Mouse (Mus musculus) liver, embryonic 16.5 days (tissue): ENCODE measurements around the gene Fcho1. TPM values are rescaled to one million over a fixed set of nuclear protein-coding genes. Genes with fewer than 3 reads are reported as not detected.

ENCODE experiments used
- ATAC-seq: fragments of 200-750 bp; cut with Nextera tagmentation; 2 replicates; pipeline ENCODE4 v1.8.0; 2017; ENCODE audit warnings: low read depth, mild to moderate bottlenecking, moderate number of reproducible peaks, moderate library complexity
- H3K27ac ChIP-seq: fragments of 300-500 bp; sonication (generic); 2 replicates; pipeline ENCODE4 v1.5.1; 2014; ENCODE audit warnings: mild to moderate bottlenecking, low read length
- H3K27me3 ChIP-seq: fragments of 300-500 bp; sonication (generic); 2 replicates; pipeline ENCODE4 v1.6.1; 2014; ENCODE audit warnings: low read depth, low read length, mixed read lengths; ENCODE audit not compliant: control insufficient read depth, insufficient read depth
- H3K36me3 ChIP-seq: fragments of 300-500 bp; sonication (generic); 2 replicates; pipeline ENCODE4 v1.6.1; 2014; ENCODE audit warnings: mild to moderate bottlenecking; ENCODE audit not compliant: control insufficient read depth, insufficient read depth
- H3K4me1 ChIP-seq: fragments of 300-500 bp; sonication (generic); 2 replicates; pipeline ENCODE4 v1.6.1; 2014; ENCODE audit warnings: low read depth, low read length, mixed read lengths; ENCODE audit not compliant: control insufficient read depth
- H3K4me2 ChIP-seq: fragments of 300-500 bp; sonication (generic); 2 replicates; pipeline ENCODE4 v1.6.1; 2014; ENCODE audit warnings: low read depth, low read length, mixed read lengths
- H3K4me3 ChIP-seq: fragments of 300-500 bp; sonication (generic); 2 replicates; pipeline ENCODE4 v1.5.1; 2014; ENCODE audit warnings: low read depth, mild to moderate bottlenecking, low read length
- H3K9ac ChIP-seq: fragments of 300-500 bp; sonication (generic); 2 replicates; pipeline ENCODE4 v1.6.1; 2014; ENCODE audit warnings: low read depth, low read length
- H3K9me3 ChIP-seq: fragments of 300-500 bp; sonication (generic); replicated peaks from 2 replicates; pipeline ENCODE4 v1.6.1; 2016; ENCODE audit warnings: low read length; ENCODE audit not compliant: control insufficient read depth
- WGBS: fragments of 180-500 bp; shearing (Covaris S2); extraction: QIAGEN DNeasy Blood & Tissue Kit; methylation state at CpG from one replicate; pipeline ENCODE4 v1.1.7; 2014; ENCODE audit not compliant: insufficient replicate concordance; 5-methylcytosine and 5-hydroxymethylcytosine counted together
- polyA plus RNA-seq: library from polyadenylated mRNA; unstranded; fragments of >200 nt; fragmentation: Nextera tagmentation; extraction: Ambion mirVana; gene quantifications from 2 replicates; pipeline ENCODE4 v1.2.1, GENCODE M21; 2015

Fcho1 gene
- polyA plus RNA-seq, 1 experiment from 2014 or later, result 24.5 TPM

DNA sequence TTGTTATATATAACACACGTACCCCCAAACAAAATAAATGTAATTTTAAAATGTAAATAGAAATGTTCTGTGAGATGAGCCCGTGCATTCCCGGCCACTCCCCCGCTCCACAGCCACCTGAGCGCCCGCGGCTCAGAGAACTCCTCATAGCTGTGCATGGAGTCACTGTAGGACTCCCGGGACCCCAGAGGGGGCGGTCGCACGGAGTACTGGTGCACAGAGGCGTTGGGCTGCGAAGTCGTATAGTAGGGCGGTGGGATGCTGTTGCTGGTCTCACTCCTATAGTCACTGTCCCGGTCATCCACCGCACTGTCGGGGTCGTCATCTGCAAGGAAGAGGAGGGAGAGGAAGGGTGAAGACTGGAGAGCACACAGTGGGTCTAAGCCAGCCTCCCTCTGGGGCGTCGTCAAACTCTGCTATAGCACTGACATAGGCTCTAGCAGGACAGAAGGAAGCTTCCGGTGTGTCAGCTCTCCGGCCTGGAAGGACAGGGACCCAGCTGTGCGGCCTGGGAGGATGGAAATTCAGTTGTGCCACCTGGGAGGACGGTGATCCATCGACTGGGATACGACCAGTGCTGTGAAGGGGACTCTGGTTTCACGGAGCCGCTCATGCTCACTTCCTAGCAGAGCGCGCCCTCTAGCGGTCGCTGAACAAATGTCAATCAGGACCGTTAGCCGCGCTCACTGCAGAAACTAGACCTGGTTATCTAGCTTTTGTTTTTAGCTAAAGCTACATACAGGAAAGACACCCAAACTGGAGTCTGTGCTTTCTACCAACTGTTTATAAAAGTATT lies 65.0 kb downstream of the Fcho1 start:
- no peak overlapping the region for H3K4me2 ChIP-seq
- WGBS, result 12% methylated on average over 36 of the region's 36 CpGs
- ATAC-seq, result peak; percentile 40

DNA sequence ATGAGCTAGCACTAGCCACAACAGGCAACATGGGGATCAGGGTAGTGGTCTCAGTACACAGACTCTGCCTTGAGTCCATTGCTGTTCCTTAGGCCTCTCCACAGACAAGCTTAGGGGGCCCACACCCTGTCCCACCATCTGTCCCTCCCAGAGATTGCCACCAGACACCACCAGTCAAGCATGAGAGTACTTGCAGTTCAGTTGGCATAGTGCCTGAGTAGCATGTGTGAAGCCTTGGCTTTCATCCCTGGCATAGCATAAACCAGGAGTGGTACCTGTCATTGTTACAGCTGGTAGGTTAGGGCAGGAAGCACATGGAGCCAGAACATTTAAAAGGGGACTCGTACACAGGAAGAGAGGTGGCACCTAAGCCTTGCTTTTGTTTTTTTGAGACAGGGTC lies 65.8 kb downstream of the Fcho1 start:
- Histone ChIP-seq H3K4me1 (peaks cover under 1% of the 10 kb centered on the region), H3K4me2 (no peak overlapping the region), H3K36me3 (no peaks in the 10 kb centered on the region), H3K27me3 (peaks cover 43% of the 10 kb centered on the region), H3K9me3 (no peaks in the 10 kb centered on the region), H3K9ac (no peak overlapping the region), H3K27ac (no peak overlapping the region), H3K4me3 (no peak overlapping the region)
- no peak for ATAC-seq
- 31% methylated on average over 1 of the region's 1 CpGs for WGBS

More for the DNA sequence above, 65.0 kb downstream of the Fcho1 start:
- Histone ChIP-seq H3K4me3 (no peak overlapping the region), H3K9ac (no peak overlapping the region), H3K27ac (no peak overlapping the region), H3K36me3 (no peaks in the 10 kb centered on the region), H3K27me3 (peaks cover 36% of the 10 kb centered on the region), H3K9me3 (no peaks in the 10 kb centered on the region), H3K4me1 (peaks cover 5% of the 10 kb centered on the region)

DNA sequence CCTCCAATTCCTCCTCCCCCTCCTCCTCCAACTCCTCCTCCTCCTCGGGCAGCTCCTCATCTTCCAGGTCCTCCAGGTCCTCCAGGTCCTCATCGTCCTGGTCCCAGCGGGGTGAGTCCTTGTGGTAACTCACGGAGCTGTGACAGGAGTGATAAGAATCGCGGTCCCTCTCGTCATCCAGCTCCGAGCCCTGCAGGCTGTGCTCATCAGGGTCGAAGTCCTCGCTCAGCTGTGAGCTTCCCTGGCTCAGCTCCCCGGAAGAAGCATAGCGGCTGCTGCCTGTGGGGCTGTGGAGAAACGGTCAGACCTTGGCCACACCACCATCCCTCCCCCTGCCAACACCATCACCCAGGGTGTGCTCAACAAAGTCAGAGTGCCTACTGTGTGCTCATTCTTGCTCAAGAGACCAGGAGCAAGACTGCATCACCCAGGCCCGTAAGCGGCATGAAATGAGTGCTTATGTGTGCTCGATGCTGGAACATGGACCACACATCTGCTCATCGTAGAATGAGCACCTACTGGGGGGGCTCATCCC lies 66.9 kb downstream of the Fcho1 start:
- no peak for ATAC-seq
- peaks cover 4% of the 10 kb centered on the region for H3K4me1 ChIP-seq
- H3K9me3 ChIP-seq, result no peaks in the 10 kb centered on the region
- 18% methylated on average over 17 of the region's 17 CpGs for WGBS
- H3K36me3 ChIP-seq, result no peaks in the 10 kb centered on the region
- H3K9ac ChIP-seq, result no peak overlapping the region
- no peak overlapping the region for H3K27ac ChIP-seq
- peak overlapping the region; percentile 17; the same call in 1 of the 2 replicates for H3K4me2 ChIP-seq
- H3K27me3 ChIP-seq, result peaks cover 54% of the 10 kb centered on the region
- H3K4me3 ChIP-seq, result no peak overlapping the region

Other genes with a start within 250 kb of the Fcho1 start
- gene Ano8, start 239.8 kb downstream of the Fcho1 start, polyA plus RNA-seq, result 0.07 and 0.14 TPM in 2 replicates
- 5.3 and 5.4 TPM in 2 replicates for gene Gtpbp3, start 237.6 kb downstream of the Fcho1 start, polyA plus RNA-seq
- gene Plvap, start 214.0 kb downstream of the Fcho1 start, polyA plus RNA-seq, result 18.2 and 20.3 TPM in 2 replicates
- gene Ccdc194, start 200.0 kb downstream of the Fcho1 start, polyA plus RNA-seq, result 0.19 and 0.20 TPM in 2 replicates
- gene Bst2, start 188.3 kb downstream of the Fcho1 start, polyA plus RNA-seq, result 24.5 and 27.0 TPM in 2 replicates
- 30.2 and 32.5 TPM in 2 replicates for gene Mvb12a, start 182.8 kb downstream of the Fcho1 start, polyA plus RNA-seq
- 0.55 and 0.67 TPM in 2 replicates for gene Tmem221, start 166.8 kb downstream of the Fcho1 start, polyA plus RNA-seq
- 0.05 TPM in 1 of 2 replicates, not detected in the other for gene Nxnl1, start 159.1 kb downstream of the Fcho1 start, polyA plus RNA-seq
- 2.8 and 3.2 TPM in 2 replicates for gene Slc27a1, start 156.8 kb downstream of the Fcho1 start, polyA plus RNA-seq
- 81.3 and 93.9 TPM in 2 replicates for gene Pgls, start 133.5 kb downstream of the Fcho1 start, polyA plus RNA-seq
- 1.6 and 2.1 TPM in 2 replicates for gene Fam129c, start 128.1 kb downstream of the Fcho1 start, polyA plus RNA-seq
- 18.5 and 22.5 TPM in 2 replicates for gene Colgalt1, start 114.7 kb downstream of the Fcho1 start, polyA plus RNA-seq
- 0.15 and 0.20 TPM in 2 replicates for gene Unc13a, start 54.0 kb downstream of the Fcho1 start, polyA plus RNA-seq
- 5.7 and 6.3 TPM in 2 replicates for gene Jak3, start 49.4 kb downstream of the Fcho1 start, polyA plus RNA-seq
- gene Insl3, start 36.5 kb downstream of the Fcho1 start, polyA plus RNA-seq, result 1.6 and 2.2 TPM in 2 replicates
- gene B3gnt3, start 23.9 kb downstream of the Fcho1 start, polyA plus RNA-seq, result 4.9 and 5.5 TPM in 2 replicates
- 1.3 and 1.8 TPM in 2 replicates for gene Zfp709, start 156.3 kb upstream of the Fcho1 start, polyA plus RNA-seq
- gene Zfp882, start 182.9 kb upstream of the Fcho1 start, polyA plus RNA-seq, result 0.63 and 0.77 TPM in 2 replicates
- 7.6 and 8.6 TPM in 2 replicates for gene Zfp617, start 182.9 kb upstream of the Fcho1 start, polyA plus RNA-seq
- gene Zfp961, start 225.3 kb upstream of the Fcho1 start, polyA plus RNA-seq, result 6.1 and 6.8 TPM in 2 replicates